ENCODE assay signal across 15 mouse cellular contexts in genomic region chr7:25764221-25764620, GRCm38 (mm10). TPM values are rescaled to one million over a fixed set of nuclear protein-coding genes. Genes with fewer than 3 reads are reported as not detected.
DNase-seq lines count a peak whose midpoint lies in the region; ATAC-seq and TF ChIP-seq lines count a peak whose summit lies in the region.
"Had no signal": no experiment of that assay in that cellular context is flagged by ENCODE, and none has a peak within 500 bp of the region (broad histone marks: within the 10 kb centered on the region; RNA-seq: fewer than 3 reads in every experiment).

No protein-coding gene starts in this region.

- H3K4me3 ChIP-seq in lung, embryonic 16.5 days (ENCODE audit: low read length) = no peak overlapping the region
- no peak overlapping the region for H3K4me3 ChIP-seq in heart, embryonic 13.5 days
- no peak overlapping the region for H3K4me3 ChIP-seq in kidney, adult 2 months (ENCODE audit: insufficient read depth, low read depth, low read length)
- H3K4me3 ChIP-seq in liver, postnatal 0 days (ENCODE audit: low read depth, low read length) = no peak overlapping the region
- H3K4me3 ChIP-seq: forebrain, embryonic 10.5 days had no signal

- TF ChIP-seq CTCF in kidney, adult 2 months (conservative IDR thresholded peaks at IDR 0.05; ENCODE audit: insufficient read depth, insufficient read length, low read depth, low read length) = no peak
- no peak for TF ChIP-seq CTCF in liver, postnatal 0 days (IDR thresholded peaks at IDR 0.05; ENCODE audit: low read depth)

- DNase-seq in lung, postnatal 4 days = no peak
- DNase-seq in kidney, adult 2 months = peak; percentile 53
- no peak for DNase-seq in liver, postnatal 0 days
- DNase-seq in layer of hippocampus, adult 9-10 months (ENCODE audit: low spot score) = no peak
- no peak for DNase-seq in cerebellum, postnatal 4 days (ENCODE audit: low spot score in 2 of 2)
- DNase-seq: adrenal gland, adult 2 months; cerebellum, adult 9-10 months; gastrocnemius, postnatal 36 days; right cerebral cortex, postnatal 14 days; thymus, postnatal 36 days had no signal

- H3K36me3 ChIP-seq in lung, embryonic 16.5 days (ENCODE audit: control insufficient read depth, insufficient read depth, low read length) = peaks cover 10% of the 10 kb centered on the region
- H3K36me3 ChIP-seq in heart, embryonic 13.5 days = peaks cover 89% of the 10 kb centered on the region
- H3K36me3 ChIP-seq in kidney, adult 2 months (ENCODE audit: control insufficient read depth, insufficient read depth, low read length) = no peaks in the 10 kb centered on the region
- no peaks in the 10 kb centered on the region for H3K36me3 ChIP-seq in liver, postnatal 0 days (replicated peaks; ENCODE audit: insufficient read depth, low read length)
- H3K36me3 ChIP-seq: G1E had no signal

- TF ChIP-seq EP300 in liver, postnatal 0 days (IDR thresholded peaks at IDR 0.05; ENCODE audit: low read depth) = no peak

- no peak overlapping the region for H3K4me2 ChIP-seq in lung, embryonic 16.5 days (ENCODE audit: low read depth, low read length)
- no peak overlapping the region for H3K4me2 ChIP-seq in heart, embryonic 13.5 days
- no peak overlapping the region for H3K4me2 ChIP-seq in liver, postnatal 0 days (ENCODE audit: low read depth, low read length)

- ATAC-seq in lung, embryonic 16.5 days (ENCODE audit: low read depth) = no peak
- no peak for ATAC-seq in heart, embryonic 13.5 days (ENCODE audit: extremely low read depth, insufficient number of reproducible peaks, low FRiP score, low TSS enrichment)
- peak; percentile 19; the same call in 1 of the 2 replicates for ATAC-seq in liver, postnatal 0 days

- no peaks in the 10 kb centered on the region for H3K9me3 ChIP-seq in lung, embryonic 16.5 days (ENCODE audit: control insufficient read depth, low read length)
- no peaks in the 10 kb centered on the region for H3K9me3 ChIP-seq in heart, embryonic 13.5 days
- H3K9me3 ChIP-seq in liver, postnatal 0 days (ENCODE audit: low read length) = no peaks in the 10 kb centered on the region
- H3K9me3 ChIP-seq: forebrain, embryonic 10.5 days; G1E had no signal

- H3K9ac ChIP-seq in lung, embryonic 16.5 days (ENCODE audit: low read length) = no peak overlapping the region
- no peak overlapping the region; the same call in 1 of the 2 replicates for H3K9ac ChIP-seq in heart, embryonic 13.5 days
- H3K9ac ChIP-seq in liver, postnatal 0 days (replicated peaks) = no peak overlapping the region

- no peaks in the 10 kb centered on the region for H3K27me3 ChIP-seq in lung, embryonic 16.5 days (ENCODE audit: control insufficient read depth, insufficient read depth, low read depth, low read length)
- H3K27me3 ChIP-seq in heart, embryonic 13.5 days (replicated peaks) = no peaks in the 10 kb centered on the region
- no peaks in the 10 kb centered on the region for H3K27me3 ChIP-seq in kidney, adult 2 months (replicated peaks; ENCODE audit: control insufficient read depth, insufficient read depth, low read length)
- H3K27me3 ChIP-seq in liver, postnatal 0 days (ENCODE audit: insufficient read depth, low read length) = no peaks in the 10 kb centered on the region

- 39% methylated on average over 5 of the region's 5 CpGs for WGBS in lung, embryonic 16.5 days
- WGBS in heart, embryonic 13.5 days = 30% methylated on average over 5 of the region's 5 CpGs
- WGBS in kidney, adult 2 months = 46% methylated on average over 5 of the region's 5 CpGs
- WGBS in liver, postnatal 0 days (ENCODE audit: insufficient replicate concordance) = 59% methylated on average over 5 of the region's 5 CpGs

- H3K27ac ChIP-seq in lung, embryonic 16.5 days (ENCODE audit: low read length) = peak overlapping the region; percentile 14; the same call in 1 of the 2 replicates
- peak overlapping the region; percentile 70 for H3K27ac ChIP-seq in heart, embryonic 13.5 days (replicated peaks)
- peak overlapping the region; percentile 54 for H3K27ac ChIP-seq in kidney, adult 2 months (ENCODE audit: insufficient read depth, low read depth, low read length)
- peak overlapping the region; percentile 59; the same call in 1 of the 2 replicates for H3K27ac ChIP-seq in liver, postnatal 0 days (ENCODE audit: low read depth)
- H3K27ac ChIP-seq: forebrain, embryonic 10.5 days; macrophage had no signal

- TF ChIP-seq POLR2A in kidney, adult 2 months (IDR thresholded peaks at IDR 0.05; ENCODE audit: low read depth, low read length) = peak; percentile 13

- H3K4me1 ChIP-seq in lung, embryonic 16.5 days (replicated peaks; ENCODE audit: control insufficient read depth, insufficient read depth, low read length) = no peaks in the 10 kb centered on the region
- peaks cover 9% of the 10 kb centered on the region; the same call in 1 of the 2 replicates for H3K4me1 ChIP-seq in heart, embryonic 13.5 days
- H3K4me1 ChIP-seq in kidney, adult 2 months (ENCODE audit: control insufficient read depth, insufficient read depth, low read length) = no peaks in the 10 kb centered on the region
- no peaks in the 10 kb centered on the region for H3K4me1 ChIP-seq in liver, postnatal 0 days (ENCODE audit: insufficient read depth)
- H3K4me1 ChIP-seq: forebrain, embryonic 10.5 days had no signal

RNA-seq across cellular contexts. Expression of gene Hnrnpul1, which starts 9.7 kb away (rescaled TPM):
- 47.9 and 55.8 TPM in 2 replicates for polyA plus RNA-seq in lung, embryonic 16.5 days (2015; fragmentation: Nextera tagmentation; extraction: Ambion mirVana)
- polyA plus RNA-seq in heart, embryonic 13.5 days (2015; fragmentation: Nextera tagmentation; extraction: Ambion mirVana) = 38.1 and 38.8 TPM in 2 replicates
- polyA plus RNA-seq in kidney, adult 2 months (2012; rRNA removed) = 33.3 and 41.7 TPM in 2 replicates
- polyA plus RNA-seq in liver, postnatal 0 days (2015; fragmentation: Nextera tagmentation; extraction: Ambion mirVana) = 21.4 and 22.6 TPM in 2 replicates

RNA-seq across cellular contexts. Expression of gene Axl, which starts 24.3 kb away (rescaled TPM):
- 53.6 and 55.1 TPM in 2 replicates for polyA plus RNA-seq in lung, embryonic 16.5 days (2015; fragmentation: Nextera tagmentation; extraction: Ambion mirVana)
- 47.3 and 48.6 TPM in 2 replicates for polyA plus RNA-seq in heart, embryonic 13.5 days (2015; fragmentation: Nextera tagmentation; extraction: Ambion mirVana)
- 31.0 and 36.1 TPM in 2 replicates for polyA plus RNA-seq in kidney, adult 2 months (2012; rRNA removed)
- polyA plus RNA-seq in liver, postnatal 0 days (2015; fragmentation: Nextera tagmentation; extraction: Ambion mirVana) = 26.6 and 27.4 TPM in 2 replicates
- polyA plus RNA-seq: G1E had no signal

RNA-seq across cellular contexts. Expression of gene Ccdc97, which starts 45.3 kb away (rescaled TPM):
- polyA plus RNA-seq in lung, embryonic 16.5 days (2015; fragmentation: Nextera tagmentation; extraction: Ambion mirVana) = 21.1 and 24.9 TPM in 2 replicates
- polyA plus RNA-seq in heart, embryonic 13.5 days (2015; fragmentation: Nextera tagmentation; extraction: Ambion mirVana) = 19.7 and 22.1 TPM in 2 replicates
- 52.5 and 53.5 TPM in 2 replicates for polyA plus RNA-seq in kidney, adult 2 months (2012; rRNA removed)
- polyA plus RNA-seq in liver, postnatal 0 days (2015; fragmentation: Nextera tagmentation; extraction: Ambion mirVana) = 6.7 and 6.8 TPM in 2 replicates

RNA-seq across cellular contexts. Expression of gene Cyp2s1, which starts 52.5 kb away (rescaled TPM):
- 18.9 and 21.0 TPM in 2 replicates for polyA plus RNA-seq in lung, embryonic 16.5 days (2015; fragmentation: Nextera tagmentation; extraction: Ambion mirVana)
- polyA plus RNA-seq in heart, embryonic 13.5 days (2015; fragmentation: Nextera tagmentation; extraction: Ambion mirVana) = 2.7 and 3.0 TPM in 2 replicates
- 22.1 and 26.2 TPM in 2 replicates for polyA plus RNA-seq in kidney, adult 2 months (2012; rRNA removed)
- 0.65 and 0.92 TPM in 2 replicates for polyA plus RNA-seq in liver, postnatal 0 days (2015; fragmentation: Nextera tagmentation; extraction: Ambion mirVana)
- polyA plus RNA-seq: G1E had no signal

Comparison
In these comparisons a context has a peak if more than half of its experiments do, and no peak if none do; other contexts are left out.
1. H3K27ac ChIP-seq: peak in every context shown above with its lines; median percentile 70 in heart, embryonic 13.5 days; 59 in liver, postnatal 0 days; 54 in kidney, adult 2 months; 14 in lung, embryonic 16.5 days.